Mouse (Mus musculus): Measurements from ENCODE around the gene Wdr25. TPM values are rescaled to one million over a fixed set of nuclear protein-coding genes. Genes with fewer than 3 reads are reported as not detected.

Gene Wdr25
- polyA plus RNA-seq, 1 experiment from 2014 or later: 5.0 TPM

- Histone ChIP-seq H3K27me3 (ENCODE audit: control insufficient read depth, insufficient read depth, low read length) (no peaks in the 10 kb centered on the region), H3K9me3 (ENCODE audit: control insufficient read depth, low read length) (no peaks in the 10 kb centered on the region), H3K36me3 (ENCODE audit: control insufficient read depth, insufficient read depth, low read length) (no peaks in the 10 kb centered on the region), H3K27ac (replicated peaks in 1 of 2; ENCODE audit: control insufficient read depth in 1 of 2, insufficient read depth in 1 of 2, low read depth in 2 of 2, low read length in 2 of 2) (no peak overlapping the region), H3K4me2 (ENCODE audit: low read length) (no peak overlapping the region), H3K4me1 (ENCODE audit: control insufficient read depth in 2 of 2, insufficient read depth in 2 of 2, low read length in 2 of 2) (no peaks in the 10 kb centered on the region), H3K9ac (ENCODE audit: low read length) (no peak overlapping the region), H3K4me3 (ENCODE audit: control insufficient read depth in 1 of 2, insufficient read depth in 1 of 2, low read depth in 1 of 2, low read length in 2 of 2) (no peak overlapping the region)
- WGBS: 57% methylated on average over 4 of the region's 4 CpGs
- ATAC-seq (ENCODE audit: insufficient number of reproducible peaks, insufficient read depth, low FRiP score, low read depth): no peak
These were observed 25.3 kb downstream of the Wdr25 start for GRCm38 (mm10) chr12:108918753-108919152.

GRCm38 (mm10) chr12:108926606-108927111, 33.2 kb downstream of the Wdr25 start:
- 82% methylated on average over 9 of the region's 11 CpGs for WGBS
- Histone ChIP-seq H3K27ac (replicated peaks in 1 of 2; ENCODE audit: control insufficient read depth in 1 of 2, insufficient read depth in 1 of 2, low read depth in 2 of 2, low read length in 2 of 2) (no peak overlapping the region), H3K4me1 (ENCODE audit: control insufficient read depth in 2 of 2, insufficient read depth in 2 of 2, low read length in 2 of 2) (no peaks in the 10 kb centered on the region; a peak in 1 of 4 replicates), H3K4me3 (ENCODE audit: control insufficient read depth in 1 of 2, insufficient read depth in 1 of 2, low read depth in 1 of 2, low read length in 2 of 2) (no peak overlapping the region), H3K36me3 (ENCODE audit: control insufficient read depth, insufficient read depth, low read length) (no peaks in the 10 kb centered on the region), H3K9ac (ENCODE audit: low read length) (no peak overlapping the region), H3K4me2 (ENCODE audit: low read length) (no peak overlapping the region), H3K27me3 (ENCODE audit: control insufficient read depth, insufficient read depth, low read length) (no peaks in the 10 kb centered on the region), H3K9me3 (ENCODE audit: control insufficient read depth, low read length) (no peaks in the 10 kb centered on the region)
- no peak for ATAC-seq (ENCODE audit: insufficient number of reproducible peaks, insufficient read depth, low FRiP score, low read depth)

GRCm38 (mm10) chr12:108928249-108928648, 34.8 kb downstream of the Wdr25 start:
- 68% methylated on average over 2 of the region's 2 CpGs for WGBS
- Histone ChIP-seq H3K27me3 (ENCODE audit: control insufficient read depth, insufficient read depth, low read length) (no peaks in the 10 kb centered on the region), H3K4me1 (ENCODE audit: control insufficient read depth in 2 of 2, insufficient read depth in 2 of 2, low read length in 2 of 2) (no peaks in the 10 kb centered on the region; a peak in 1 of 4 replicates), H3K27ac (replicated peaks in 1 of 2; ENCODE audit: control insufficient read depth in 1 of 2, insufficient read depth in 1 of 2, low read depth in 2 of 2, low read length in 2 of 2) (no peak overlapping the region), H3K9ac (ENCODE audit: low read length) (no peak overlapping the region), H3K9me3 (ENCODE audit: control insufficient read depth, low read length) (no peaks in the 10 kb centered on the region), H3K4me3 (ENCODE audit: control insufficient read depth in 1 of 2, insufficient read depth in 1 of 2, low read depth in 1 of 2, low read length in 2 of 2) (no peak overlapping the region), H3K4me2 (ENCODE audit: low read length) (no peak overlapping the region), H3K36me3 (ENCODE audit: control insufficient read depth, insufficient read depth, low read length) (no peaks in the 10 kb centered on the region)
- no peak for ATAC-seq (ENCODE audit: insufficient number of reproducible peaks, insufficient read depth, low FRiP score, low read depth)

GRCm38 (mm10) chr12:108929475-108929874, 36.0 kb downstream of the Wdr25 start:
- 38% methylated on average over 3 of the region's 3 CpGs for WGBS
- H3K27ac ChIP-seq (replicated peaks in 1 of 2; ENCODE audit: control insufficient read depth in 1 of 2, insufficient read depth in 1 of 2, low read depth in 2 of 2, low read length in 2 of 2): no peak overlapping the region
- ATAC-seq (ENCODE audit: insufficient number of reproducible peaks, insufficient read depth, low FRiP score, low read depth): no peak
- no peaks in the 10 kb centered on the region for H3K36me3 ChIP-seq (ENCODE audit: control insufficient read depth, insufficient read depth, low read length)
- H3K9ac ChIP-seq (ENCODE audit: low read length): no peak overlapping the region
- H3K4me3 ChIP-seq (ENCODE audit: control insufficient read depth in 1 of 2, insufficient read depth in 1 of 2, low read depth in 1 of 2, low read length in 2 of 2): no peak overlapping the region
- no peaks in the 10 kb centered on the region; a peak in 1 of 4 replicates for H3K4me1 ChIP-seq (ENCODE audit: control insufficient read depth in 2 of 2, insufficient read depth in 2 of 2, low read length in 2 of 2)
- H3K27me3 ChIP-seq (ENCODE audit: control insufficient read depth, insufficient read depth, low read length): no peaks in the 10 kb centered on the region
- no peaks in the 10 kb centered on the region for H3K9me3 ChIP-seq (ENCODE audit: control insufficient read depth, low read length)
- no peak overlapping the region for H3K4me2 ChIP-seq (ENCODE audit: low read length)

- no peak overlapping the region for H3K9ac ChIP-seq (ENCODE audit: low read length)
- no peak for ATAC-seq (ENCODE audit: insufficient number of reproducible peaks, insufficient read depth, low FRiP score, low read depth)
- 52% methylated on average over 7 of the region's 7 CpGs for WGBS
- H3K36me3 ChIP-seq (ENCODE audit: control insufficient read depth, insufficient read depth, low read length): no peaks in the 10 kb centered on the region
- peaks cover 1 to 4% of the 10 kb centered on the region in 2 experiments; a peak in 3 of 4 replicates for H3K4me1 ChIP-seq (ENCODE audit: control insufficient read depth in 2 of 2, insufficient read depth in 2 of 2, low read length in 2 of 2)
- no peak overlapping the region for H3K4me3 ChIP-seq (ENCODE audit: control insufficient read depth in 1 of 2, insufficient read depth in 1 of 2, low read depth in 1 of 2, low read length in 2 of 2)
- no peaks in the 10 kb centered on the region for H3K27me3 ChIP-seq (ENCODE audit: control insufficient read depth, insufficient read depth, low read length)
- no peak overlapping the region for H3K4me2 ChIP-seq (ENCODE audit: low read length)
- no peaks in the 10 kb centered on the region for H3K9me3 ChIP-seq (ENCODE audit: control insufficient read depth, low read length)
- H3K27ac ChIP-seq (replicated peaks in 1 of 2; ENCODE audit: control insufficient read depth in 1 of 2, insufficient read depth in 1 of 2, low read depth in 2 of 2, low read length in 2 of 2): no peak overlapping the region
These were observed 38.1 kb downstream of the Wdr25 start for GRCm38 (mm10) chr12:108931341-108932053.

GRCm38 (mm10) chr12:108932113-108932512, 38.7 kb downstream of the Wdr25 start:
- Histone ChIP-seq H3K4me3 (ENCODE audit: control insufficient read depth in 1 of 2, insufficient read depth in 1 of 2, low read depth in 1 of 2, low read length in 2 of 2) (no peak overlapping the region), H3K36me3 (ENCODE audit: control insufficient read depth, insufficient read depth, low read length) (no peaks in the 10 kb centered on the region), H3K4me1 (ENCODE audit: control insufficient read depth in 2 of 2, insufficient read depth in 2 of 2, low read length in 2 of 2) (peaks cover 5 to 8% of the 10 kb centered on the region in 2 experiments; a peak in 3 of 4 replicates), H3K9me3 (ENCODE audit: control insufficient read depth, low read length) (no peaks in the 10 kb centered on the region), H3K27ac (replicated peaks in 1 of 2; ENCODE audit: control insufficient read depth in 1 of 2, insufficient read depth in 1 of 2, low read depth in 2 of 2, low read length in 2 of 2) (no peak overlapping the region), H3K27me3 (ENCODE audit: control insufficient read depth, insufficient read depth, low read length) (no peaks in the 10 kb centered on the region), H3K4me2 (ENCODE audit: low read length) (no peak overlapping the region), H3K9ac (ENCODE audit: low read length) (no peak overlapping the region)
- 58% methylated on average over 2 of the region's 3 CpGs for WGBS
- ATAC-seq (ENCODE audit: insufficient number of reproducible peaks, insufficient read depth, low FRiP score, low read depth): no peak

GRCm38 (mm10) chr12:108934231-108934630, 40.8 kb downstream of the Wdr25 start:
- Histone ChIP-seq H3K27ac (replicated peaks in 1 of 2; ENCODE audit: control insufficient read depth in 1 of 2, insufficient read depth in 1 of 2, low read depth in 2 of 2, low read length in 2 of 2) (no peak overlapping the region), H3K4me3 (ENCODE audit: control insufficient read depth in 1 of 2, insufficient read depth in 1 of 2, low read depth in 1 of 2, low read length in 2 of 2) (no peak overlapping the region), H3K9ac (ENCODE audit: low read length) (no peak overlapping the region), H3K36me3 (ENCODE audit: control insufficient read depth, insufficient read depth, low read length) (no peaks in the 10 kb centered on the region), H3K9me3 (ENCODE audit: control insufficient read depth, low read length) (no peaks in the 10 kb centered on the region), H3K4me1 (ENCODE audit: control insufficient read depth in 2 of 2, insufficient read depth in 2 of 2, low read length in 2 of 2) (peaks cover 5 to 8% of the 10 kb centered on the region in 2 experiments; a peak in 3 of 4 replicates), H3K4me2 (ENCODE audit: low read length) (no peak overlapping the region), H3K27me3 (ENCODE audit: control insufficient read depth, insufficient read depth, low read length) (no peaks in the 10 kb centered on the region)
- WGBS: 73% methylated on average over 6 of the region's 6 CpGs
- ATAC-seq (ENCODE audit: insufficient number of reproducible peaks, insufficient read depth, low FRiP score, low read depth): no peak
